Mouse (Mus musculus) embryo, embryonic 11 days (tissue): ENCODE data around the gene Dhx9.
"Not testable (repeated sequence)": the region's sequence is repeated elsewhere in the genome, so short reads cannot be mapped to it uniquely, and the experiment has no call there.

Source experiments
- DNase-seq: peaks from one replicate; pipeline ENCODE4 v3.0.0-alpha.2; 2015

The Dhx9 gene

GRCm38 (mm10) chr1:153416271-153416832 is 71.1 kb downstream of the Dhx9 start:
- not testable (repeated sequence) for DNase-seq

- DNase-seq = not testable (repeated sequence)
Measured at GRCm38 (mm10) chr1:153415742-153416141, 71.7 kb downstream of the Dhx9 start.

GRCm38 (mm10) chr1:153414962-153415361 is 72.5 kb downstream of the Dhx9 start:
- no peak for DNase-seq

DNA sequence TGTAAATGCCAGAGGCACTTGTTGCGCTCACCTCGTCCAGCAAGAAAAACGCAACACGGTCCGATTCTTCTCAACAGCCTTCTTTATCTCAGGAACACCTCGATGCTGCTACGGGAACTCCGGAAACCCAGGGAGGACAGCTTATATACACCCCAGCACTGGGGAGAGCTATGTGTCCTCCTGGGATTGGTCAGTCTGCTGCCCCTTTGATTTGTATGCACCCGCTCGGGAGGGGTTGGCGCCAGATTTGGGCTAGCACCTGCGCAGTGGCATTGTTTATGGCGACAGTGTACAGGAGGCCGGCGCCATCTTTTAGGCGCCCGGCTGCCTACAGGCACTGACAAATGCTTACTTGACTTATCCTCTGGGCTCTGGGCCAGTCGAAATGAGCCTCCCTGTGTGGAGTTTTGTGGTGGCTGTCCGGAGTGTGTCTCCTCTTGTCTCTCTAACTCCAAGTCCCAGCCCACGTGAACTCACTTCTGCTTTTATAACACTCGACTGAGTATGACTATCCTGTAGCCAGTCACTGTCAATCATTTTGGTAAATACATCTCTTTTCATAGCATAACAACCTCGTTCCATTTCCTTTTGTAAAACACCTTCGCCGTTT is 73.2 kb downstream of the Dhx9 start:
- not testable (repeated sequence) for DNase-seq

DNA sequence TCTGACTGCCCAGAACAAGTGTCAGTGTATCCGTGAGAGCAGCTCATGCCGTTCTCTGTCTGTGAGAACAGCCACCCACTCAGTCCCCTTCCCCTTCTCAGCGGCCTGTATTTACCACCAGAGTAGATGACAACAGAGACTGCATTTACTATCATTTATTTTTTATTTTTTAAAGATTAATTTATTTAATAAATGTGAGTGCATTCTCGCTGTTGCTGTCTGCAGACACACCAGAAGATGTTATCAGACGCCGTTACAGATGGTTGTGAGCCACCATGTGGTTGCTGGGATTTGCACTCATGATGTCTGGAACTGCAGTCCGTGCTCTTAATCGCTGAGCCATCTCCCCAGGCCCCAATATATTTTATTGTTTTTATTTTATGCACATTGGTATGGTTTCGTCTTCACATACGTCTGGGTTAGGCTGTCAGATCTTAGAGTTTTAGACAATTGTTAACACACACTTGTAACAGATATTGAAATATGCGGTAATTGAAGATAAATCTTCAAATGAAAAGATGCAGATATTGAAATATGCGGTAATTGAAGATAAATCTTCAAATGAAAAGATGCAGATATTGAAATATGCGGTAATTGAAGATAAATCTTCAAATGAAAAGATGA is 74.0 kb downstream of the Dhx9 start:
- DNase-seq = not testable (repeated sequence)

DNA sequence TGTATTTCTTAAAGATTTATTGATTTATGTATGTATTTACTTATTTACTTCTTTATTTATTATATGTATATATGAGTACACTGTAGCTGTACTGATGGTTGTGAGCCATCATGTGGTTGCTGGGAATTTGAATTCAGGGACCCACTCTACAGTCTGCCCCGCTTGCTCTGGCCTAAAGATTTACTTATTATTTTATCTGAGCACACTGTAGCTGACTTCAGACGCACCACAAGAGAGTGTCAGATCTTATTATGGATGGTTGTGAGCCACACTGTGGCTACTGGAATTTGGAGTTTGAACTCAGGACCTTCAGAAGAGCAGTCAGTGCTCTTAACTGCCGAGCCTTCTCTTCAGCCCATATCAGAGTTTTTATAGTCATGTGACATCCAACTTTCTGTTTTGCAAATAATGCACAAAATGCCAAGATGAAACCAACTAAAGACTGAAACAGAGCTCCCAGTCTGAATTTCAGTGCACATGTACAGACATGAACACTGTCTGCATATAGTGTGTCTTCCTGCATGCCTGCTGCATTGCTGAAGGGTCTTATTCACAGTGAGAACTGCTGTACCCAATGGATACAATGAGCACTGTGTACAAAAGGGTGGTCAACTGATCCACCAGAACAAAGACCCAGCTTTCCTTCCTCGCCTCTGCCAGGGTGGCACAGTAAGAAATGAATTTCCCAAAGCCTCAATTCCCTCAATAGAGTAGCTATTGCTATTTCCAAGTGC is 74.6 kb downstream of the Dhx9 start:
- not testable (repeated sequence) for DNase-seq

DNA sequence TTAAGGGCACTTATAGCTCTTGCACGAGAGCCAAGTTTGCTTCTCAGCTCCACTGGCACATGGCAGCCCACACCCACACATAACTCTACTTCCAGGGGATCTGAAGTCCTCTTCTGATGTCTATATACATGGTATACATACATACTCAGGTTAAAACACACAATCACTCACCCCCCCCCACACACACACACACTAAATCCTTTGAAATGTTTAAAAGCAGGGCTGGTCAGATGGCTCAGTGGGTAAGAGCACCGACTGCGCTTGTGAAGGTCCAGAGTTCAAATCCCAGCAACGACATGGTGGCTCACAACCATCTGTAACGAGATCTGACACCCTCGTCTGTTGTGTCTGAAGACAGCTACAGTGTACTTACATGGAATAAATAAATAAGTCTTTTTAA is 75.7 kb downstream of the Dhx9 start:
- DNase-seq = no peak

DNA sequence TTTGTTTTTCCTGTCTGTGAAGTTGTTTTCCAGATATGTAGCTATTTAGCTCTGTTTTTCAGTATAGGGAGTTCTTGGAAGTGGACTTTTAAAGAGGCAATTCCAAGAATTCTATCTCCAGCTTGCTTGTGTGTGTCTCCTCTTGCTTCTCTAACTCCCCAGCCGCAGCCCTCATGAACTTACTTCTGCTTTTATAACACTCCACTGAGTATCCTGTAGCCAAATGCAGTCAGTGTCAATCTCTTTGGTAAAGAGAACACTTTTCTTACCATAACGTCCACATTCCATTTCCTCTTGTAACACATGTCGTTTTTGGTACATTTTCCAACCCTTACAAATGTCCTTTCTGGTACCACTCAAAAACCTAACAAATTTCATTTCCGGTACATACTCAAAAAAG is 76.5 kb downstream of the Dhx9 start:
- not testable (repeated sequence) for DNase-seq

DNA sequence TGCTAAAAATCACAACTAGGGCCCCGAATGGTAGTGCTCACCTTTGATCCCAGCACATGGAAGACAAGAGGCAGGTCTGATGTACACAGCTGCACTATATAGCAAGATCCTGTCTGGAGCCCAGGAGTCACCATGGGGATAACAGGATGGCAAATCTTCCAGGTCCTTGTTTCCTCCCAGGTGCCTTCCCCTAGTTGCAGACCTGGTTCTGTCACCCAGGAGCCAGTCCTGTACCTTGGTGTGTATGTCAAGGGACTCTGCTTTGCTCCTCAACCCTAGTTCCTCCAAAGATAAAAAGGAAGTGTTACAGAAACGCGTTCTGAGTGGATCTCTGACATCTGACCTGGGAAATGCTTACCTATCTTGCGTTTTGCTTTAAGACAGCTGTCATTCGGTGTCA is 79.2 kb downstream of the Dhx9 start:
- DNase-seq = not testable (repeated sequence)

DNA sequence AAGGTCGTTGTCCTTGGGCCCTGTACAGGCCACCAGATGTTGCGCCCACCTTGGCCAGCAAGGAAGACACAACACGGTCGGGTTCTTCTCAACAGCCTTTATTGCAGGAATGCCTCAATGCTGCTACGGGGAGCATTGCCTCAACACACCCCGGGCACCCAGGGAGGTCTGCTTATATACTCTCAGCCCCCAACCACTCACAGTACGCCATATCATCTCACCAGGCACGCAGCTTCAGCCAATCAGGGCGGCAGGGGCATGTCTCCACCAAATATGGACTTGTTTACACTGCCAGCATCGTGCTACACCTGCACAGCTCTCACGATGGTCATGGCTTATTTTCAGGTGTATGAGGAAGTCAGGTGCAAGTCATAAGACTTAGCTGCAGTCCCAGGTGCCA is 79.8 kb downstream of the Dhx9 start:
- DNase-seq = not testable (repeated sequence)
